Mouse (Mus musculus) brown adipose tissue, adult 24 weeks (tissue): ENCODE data around the gene Hpse. TPM values are rescaled to one million over a fixed set of nuclear protein-coding genes. Genes with fewer than 3 reads are reported as not detected.

ENCODE experiments used
- H3K27ac ChIP-seq: fragments of 200-500 bp; replicated peaks from 2 replicates; pipeline ENCODE4 v1.5.1; 2012; ENCODE audit warnings: low read depth, mild to moderate bottlenecking, low read length
- H3K4me1 ChIP-seq: fragments of 200-500 bp; 2 replicates; pipeline ENCODE4 v1.6.1; 2012; ENCODE audit warnings: low read length, mixed read lengths; ENCODE audit not compliant: control insufficient read depth, insufficient read depth, insufficient read length
- H3K4me3 ChIP-seq: fragments of 200-500 bp; 2 replicates; pipeline ENCODE4 v1.5.1; 2012; ENCODE audit warnings: low read depth, mild to moderate bottlenecking, low read length, moderate library complexity; ENCODE audit not compliant: insufficient read depth
- polyA plus RNA-seq: library from polyadenylated mRNA; stranded (reverse); fragments of >200 nt; gene quantifications from 2 replicates; pipeline ENCODE4 v1.2.4, GENCODE M21; 2012; ENCODE audit not compliant: missing spikeins, insufficient read depth, insufficient read length

Hpse gene
- polyA plus RNA-seq, 1 experiment, result 1.1 TPM

DNA sequence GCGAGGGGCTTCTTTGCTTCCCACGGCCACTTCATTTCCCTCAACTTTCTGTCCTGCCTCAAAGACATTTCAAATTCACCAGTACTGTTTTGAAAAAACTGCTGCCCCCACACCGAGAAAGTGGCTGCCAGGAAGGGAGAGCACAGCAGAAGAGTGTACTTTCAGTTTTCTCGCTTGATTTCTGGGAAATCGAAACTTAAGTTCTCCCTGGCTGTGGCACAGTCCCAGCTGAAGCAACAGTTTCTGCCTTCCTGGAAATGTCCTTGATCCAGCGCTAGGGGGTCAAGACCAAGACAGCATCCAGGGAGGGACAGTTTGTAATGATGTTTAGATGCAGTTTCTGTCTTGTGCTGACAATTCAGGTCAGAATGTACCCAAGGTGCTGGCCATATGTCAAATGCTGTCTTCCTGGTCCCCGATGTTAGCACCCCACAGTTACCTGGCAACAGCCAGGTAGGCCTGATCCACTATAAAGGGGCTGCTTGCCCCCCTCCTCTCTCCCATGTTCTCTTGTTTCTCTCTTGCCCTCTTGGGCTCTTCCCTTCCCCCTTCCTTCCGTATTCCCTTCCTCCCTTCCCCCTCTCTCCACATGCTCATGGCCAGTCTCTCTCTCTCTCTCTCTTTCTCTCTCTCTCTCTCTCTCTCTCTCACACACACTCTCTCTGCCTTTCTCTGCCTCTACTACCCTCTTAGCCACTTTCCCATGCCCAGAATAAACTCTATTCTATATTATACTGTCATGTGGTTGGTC is 82.5 kb downstream of the Hpse start:
- H3K4me3 ChIP-seq, result peak overlapping the region; percentile 10
- H3K27ac ChIP-seq, result peak overlapping the region; percentile 35
- H3K4me1 ChIP-seq, result no peaks in the 10 kb centered on the region

DNA sequence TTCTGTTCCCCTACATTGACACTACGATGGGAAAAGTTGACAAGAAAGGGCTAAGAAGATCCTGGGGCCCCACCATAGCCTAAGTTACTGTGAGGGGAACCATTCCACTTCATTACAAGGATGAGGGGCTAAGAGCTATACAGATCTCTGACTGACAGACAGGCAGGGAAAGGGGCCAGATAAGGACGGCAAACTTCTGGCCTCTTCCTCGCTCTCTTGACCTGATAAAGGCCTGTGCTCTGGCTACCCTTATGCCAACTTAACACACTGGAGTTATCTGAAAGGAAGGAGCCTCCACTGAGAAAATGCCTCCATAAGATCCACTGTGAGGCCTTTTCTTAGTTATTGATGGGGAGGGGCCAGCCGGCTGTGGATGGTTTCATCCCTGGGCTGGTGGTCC is 83.6 kb downstream of the Hpse start:
- Histone ChIP-seq H3K27ac (no peak overlapping the region), H3K4me1 (no peaks in the 10 kb centered on the region), H3K4me3 (no peak overlapping the region)

DNA sequence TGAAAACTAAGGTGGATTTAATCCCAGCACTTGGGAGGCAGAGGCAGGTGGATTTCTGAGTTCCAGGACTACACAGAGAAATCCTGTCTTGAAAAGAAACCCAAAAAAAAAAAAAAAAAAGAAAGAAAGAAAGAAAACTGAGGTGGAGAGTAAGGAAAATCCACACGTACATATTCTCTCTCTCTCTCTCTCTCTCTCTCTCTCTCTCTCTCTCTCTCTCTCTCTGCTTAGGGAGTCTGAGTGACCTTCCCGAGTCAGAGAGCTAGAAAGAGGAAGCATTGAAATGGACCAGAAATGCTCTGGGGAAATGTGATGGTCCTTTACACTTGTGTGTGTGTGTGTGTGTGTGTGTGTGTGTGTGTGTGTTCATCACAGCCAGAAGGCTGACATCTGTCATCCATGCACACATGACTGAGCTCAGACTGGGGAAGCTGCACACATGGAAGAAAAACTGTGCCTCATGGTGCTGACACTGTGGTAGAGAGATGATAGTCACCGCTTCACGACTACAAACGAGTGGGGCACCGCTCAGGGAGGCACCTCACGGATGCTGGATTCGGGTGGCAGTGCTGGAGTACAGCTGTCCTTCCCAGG is 84.5 kb downstream of the Hpse start:
- no peak overlapping the region for H3K4me3 ChIP-seq
- no peaks in the 10 kb centered on the region for H3K4me1 ChIP-seq
- H3K27ac ChIP-seq, result no peak overlapping the region

DNA sequence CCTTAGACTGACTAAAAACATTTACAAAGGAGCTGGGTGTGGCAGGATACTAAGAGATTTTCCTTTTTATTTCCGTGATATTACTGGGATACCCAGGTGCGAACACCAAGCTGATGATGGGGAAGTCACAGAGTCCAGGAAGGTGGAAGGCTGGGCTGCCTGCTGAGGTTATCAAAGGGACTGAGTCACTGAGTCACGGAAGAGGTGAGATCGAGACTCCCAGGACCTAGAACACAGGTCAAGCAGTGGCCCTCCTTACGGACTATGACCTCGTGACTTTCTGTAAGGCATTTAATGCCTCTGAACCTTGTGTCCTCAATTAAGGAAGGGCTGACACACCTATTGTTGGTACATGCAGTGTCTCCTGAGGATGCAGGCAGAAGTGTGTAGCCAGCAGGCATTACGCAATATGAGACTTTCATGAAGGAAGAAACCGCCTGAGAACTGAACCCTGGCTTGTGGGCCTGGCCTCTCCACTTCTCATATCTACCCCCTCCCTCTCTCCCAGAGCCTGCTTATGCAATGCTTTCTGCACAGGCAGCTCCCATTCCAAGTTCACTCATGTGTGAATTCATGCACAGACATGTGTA is 86.9 kb downstream of the Hpse start:
- no peak overlapping the region for H3K4me3 ChIP-seq
- no peak overlapping the region for H3K27ac ChIP-seq

More for the DNA sequence above, 86.9 kb downstream of the Hpse start:
- H3K4me1 ChIP-seq, result no peaks in the 10 kb centered on the region

Other genes starting within 250 kb of the Hpse start
- 3.7 and 5.3 TPM in 2 replicates for gene Lin54, start 219.1 kb downstream of the Hpse start, polyA plus RNA-seq
- 50.0 and 61.2 TPM in 2 replicates for gene Cops4, start 201.4 kb downstream of the Hpse start, polyA plus RNA-seq
- gene Plac8, start 147.5 kb downstream of the Hpse start, polyA plus RNA-seq, result 2.9 TPM in 1 of 2 replicates, not detected in the other
- gene Coq2, start 44.6 kb downstream of the Hpse start, polyA plus RNA-seq, result 66.5 and 77.7 TPM in 2 replicates
- gene Helq, start 78.9 kb upstream of the Hpse start, polyA plus RNA-seq, result 3.3 and 6.6 TPM in 2 replicates
- 249 and 287 TPM in 2 replicates for gene Mrps18c, start 78.9 kb upstream of the Hpse start, polyA plus RNA-seq
- 9.3 and 11.9 TPM in 2 replicates for gene Abraxas1, start 101.2 kb upstream of the Hpse start, polyA plus RNA-seq
- gene Gpat3, start 126.0 kb upstream of the Hpse start, polyA plus RNA-seq, result 10.5 and 11.3 TPM in 2 replicates